Mouse (Mus musculus) lung, embryonic 15.5 days (tissue): ENCODE results near the gene Tex14. TPM values are rescaled to one million over a fixed set of nuclear protein-coding genes. Genes with fewer than 3 reads are reported as not detected.
"Not testable (repeated sequence)": the region's sequence is repeated elsewhere in the genome, so short reads cannot be mapped to it uniquely, and the experiment has no call there.

Experiments
- ATAC-seq: fragments of 200-750 bp; cut with Nextera tagmentation; 2 replicates; pipeline ENCODE4 v1.8.0; 2017; ENCODE audit warnings: moderate number of reproducible peaks, borderline replicate concordance; ENCODE audit not compliant: low FRiP score, low TSS enrichment; ENCODE audit errors: extremely low read depth
- H3K27ac ChIP-seq: fragments of 300-500 bp; sonication (generic); 2 replicates; pipeline ENCODE4 v1.5.1; 2015; ENCODE audit warnings: moderate library complexity, mild to moderate bottlenecking, inconsistent platforms
- H3K27me3 ChIP-seq: fragments of 300-500 bp; sonication (generic); 2 replicates; pipeline ENCODE4 v1.6.1; 2015; ENCODE audit warnings: inconsistent platforms
- H3K36me3 ChIP-seq: fragments of 300-500 bp; sonication (generic); 2 replicates; pipeline ENCODE4 v1.6.1; 2015; ENCODE audit warnings: inconsistent platforms
- H3K4me1 ChIP-seq: fragments of 300-500 bp; sonication (generic); 2 replicates; pipeline ENCODE4 v1.6.1; 2015; ENCODE audit warnings: inconsistent platforms
- H3K4me2 ChIP-seq: fragments of 300-500 bp; sonication (generic); 2 replicates; pipeline ENCODE4 v1.6.1; 2015; ENCODE audit warnings: inconsistent platforms, mild to moderate bottlenecking, moderate library complexity
- H3K4me3 ChIP-seq: fragments of 300-500 bp; sonication (generic); 2 replicates; pipeline ENCODE4 v1.5.1; 2015; ENCODE audit warnings: mild to moderate bottlenecking, inconsistent platforms
- H3K9ac ChIP-seq: fragments of 300-500 bp; sonication (generic); 2 replicates; pipeline ENCODE4 v1.6.1; 2015; ENCODE audit warnings: inconsistent platforms
- H3K9me3 ChIP-seq: fragments of 300-500 bp; sonication (generic); 2 replicates; pipeline ENCODE4 v1.6.1; 2016; ENCODE audit warnings: inconsistent platforms
- whole genome bisulfite sequencing: fragments of 180-500 bp; shearing (Covaris S2); methylation state at CpG from one replicate; pipeline ENCODE4 v1.1.7; 2015; 5-methylcytosine and 5-hydroxymethylcytosine counted together
- polyA plus RNA-seq: library from polyadenylated mRNA; unstranded; fragments of >200 nt; fragmentation: Nextera tagmentation; extraction: Ambion mirVana; gene quantifications from 2 replicates; pipeline ENCODE4 v1.2.1, GENCODE M21; 2015

The Tex14 gene
- polyA plus RNA-seq, 1 experiment from 2014 or later, result 0.46 TPM

- H3K36me3 ChIP-seq, result no peaks in the 10 kb centered on the region
- no peak overlapping the region for H3K4me2 ChIP-seq
- H3K4me3 ChIP-seq, result no peak overlapping the region
- peak overlapping the region; percentile 69 for H3K27ac ChIP-seq
- no peak overlapping the region for H3K9ac ChIP-seq
- peaks cover 12% of the 10 kb centered on the region for H3K4me1 ChIP-seq
- WGBS, result 0% methylated on average over 5 of the region's 5 CpGs
- no peaks in the 10 kb centered on the region for H3K27me3 ChIP-seq
- no peaks in the 10 kb centered on the region for H3K9me3 ChIP-seq
- ATAC-seq, result no peak
Measured at GRCm38 (mm10) chr11:87443373-87443883, 38.6 kb downstream of the Tex14 start.

GRCm38 (mm10) chr11:87444056-87444455 is 39.2 kb downstream of the Tex14 start:
- WGBS, result 61% methylated on average over 10 of the region's 10 CpGs
- not testable (repeated sequence) for H3K4me3 ChIP-seq, H3K9me3 ChIP-seq, H3K4me2 ChIP-seq, ATAC-seq, H3K27me3 ChIP-seq, H3K9ac ChIP-seq, H3K27ac ChIP-seq, H3K36me3 ChIP-seq
- H3K4me1 ChIP-seq, result peaks cover 12% of the 10 kb centered on the region

DNA sequence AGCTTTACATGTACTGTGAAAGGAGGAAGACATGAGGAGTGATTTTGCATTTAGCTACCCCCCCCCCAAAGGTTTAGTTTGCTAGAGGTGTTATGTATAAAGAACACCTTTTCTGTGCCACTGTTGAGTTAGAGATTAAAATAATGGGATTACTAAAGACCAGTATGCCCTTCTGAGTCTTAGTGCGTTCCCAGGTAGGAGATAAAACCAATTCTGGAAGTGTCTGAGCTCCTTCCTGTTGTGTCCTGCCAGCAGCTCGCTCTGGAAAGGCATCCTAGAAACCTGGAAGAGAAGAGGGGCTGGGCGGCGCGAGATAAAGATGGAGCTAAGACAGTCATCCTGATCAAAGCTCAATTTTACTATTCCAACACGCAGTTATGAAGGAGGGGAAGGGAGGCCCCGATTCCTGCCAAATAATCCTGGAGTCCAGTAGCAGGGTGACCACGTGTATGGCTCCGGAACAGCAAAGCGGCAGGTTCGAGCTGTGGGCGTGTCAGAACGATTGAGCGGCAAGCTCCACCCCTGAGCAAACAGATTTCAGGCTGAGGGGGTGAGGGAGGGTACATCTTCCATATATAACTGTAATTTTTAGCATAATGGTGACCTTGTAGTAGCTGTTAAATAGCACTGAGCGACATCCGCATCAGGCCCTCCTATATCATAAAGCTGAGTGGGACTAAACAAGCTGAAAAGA is 40.0 kb downstream of the Tex14 start:
- Histone ChIP-seq H3K4me3 (no peak overlapping the region), H3K4me1 (peaks cover 15% of the 10 kb centered on the region), H3K9me3 (no peaks in the 10 kb centered on the region), H3K36me3 (no peaks in the 10 kb centered on the region), H3K9ac (no peak overlapping the region), H3K27me3 (no peaks in the 10 kb centered on the region), H3K4me2 (0 out of 2 replicates have a peak overlapping the region, but pooled peaks have one; percentile 13), H3K27ac (no peak overlapping the region)
- ATAC-seq, result no peak
- WGBS, result 5% methylated on average over 16 of the region's 16 CpGs

DNA sequence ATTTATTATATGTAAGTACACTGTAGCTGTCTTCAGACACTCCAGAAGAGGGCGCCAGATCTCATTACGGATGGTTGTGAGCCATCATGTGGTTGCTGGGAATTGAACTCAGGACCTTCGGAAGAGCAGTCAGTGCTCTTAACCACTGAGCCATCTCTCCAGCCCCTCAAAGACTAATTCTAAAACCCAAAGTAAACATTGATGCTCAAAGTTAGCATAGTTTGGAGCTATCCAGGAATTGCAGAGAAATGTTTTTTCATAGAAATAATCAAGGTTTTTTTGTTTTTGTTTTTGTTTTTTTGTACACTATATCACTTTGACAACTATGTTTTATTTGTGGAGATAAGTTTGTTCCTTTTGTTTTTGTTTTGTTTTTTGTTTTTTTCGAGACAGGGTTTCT is 40.7 kb downstream of the Tex14 start:
- H3K4me3 ChIP-seq, H3K4me2 ChIP-seq, H3K27ac ChIP-seq, H3K9me3 ChIP-seq, H3K9ac ChIP-seq, H3K36me3 ChIP-seq, H3K27me3 ChIP-seq, ATAC-seq: not testable (repeated sequence)
- 50% methylated on average over 4 of the region's 4 CpGs for WGBS
- H3K4me1 ChIP-seq, result peaks cover 15% of the 10 kb centered on the region

- no peaks in the 10 kb centered on the region for H3K27me3 ChIP-seq
- no peak overlapping the region for H3K4me3 ChIP-seq
- H3K36me3 ChIP-seq, result no peaks in the 10 kb centered on the region
- WGBS, result 81% methylated on average over 3 of the region's 3 CpGs
- H3K4me1 ChIP-seq, result peaks cover 15% of the 10 kb centered on the region
- H3K9ac ChIP-seq, result no peak overlapping the region
- no peak overlapping the region for H3K27ac ChIP-seq
- ATAC-seq, result no peak
- H3K4me2 ChIP-seq, result no peak overlapping the region
- no peaks in the 10 kb centered on the region for H3K9me3 ChIP-seq
Measured at GRCm38 (mm10) chr11:87446159-87446558, 41.3 kb downstream of the Tex14 start.

DNA sequence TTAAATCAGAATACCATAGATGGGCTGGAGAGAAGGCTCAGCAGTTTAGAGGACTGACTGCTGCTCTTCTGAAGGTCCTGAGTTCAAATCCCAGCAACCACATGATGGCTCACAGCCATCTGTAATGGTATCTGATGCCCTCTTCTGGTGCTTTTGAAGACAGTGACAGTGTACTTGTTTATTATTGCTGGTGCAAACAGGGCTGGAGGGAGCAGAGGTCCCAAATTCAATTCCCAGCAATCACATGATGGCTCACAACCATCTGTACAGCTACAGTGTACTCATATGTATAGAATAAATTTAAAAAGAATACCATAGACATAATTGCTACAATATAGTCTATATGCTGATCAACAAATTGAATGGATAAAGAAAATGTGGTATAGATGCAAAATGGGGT is 42.6 kb downstream of the Tex14 start:
- Histone ChIP-seq H3K27ac (no peak overlapping the region), H3K9me3 (no peaks in the 10 kb centered on the region), H3K4me1 (peaks cover 13% of the 10 kb centered on the region), H3K9ac (no peak overlapping the region), H3K27me3 (no peaks in the 10 kb centered on the region), H3K4me3 (no peak overlapping the region), H3K36me3 (no peaks in the 10 kb centered on the region), H3K4me2 (no peak overlapping the region; the same call in 1 of the 2 replicates)
- ATAC-seq, result no peak

- Histone ChIP-seq H3K27ac (peak overlapping the region; percentile 44; the same call in 1 of the 2 replicates), H3K4me2 (peak overlapping the region; percentile 81), H3K9ac (peak overlapping the region; percentile 48), H3K4me1 (peaks cover 12% of the 10 kb centered on the region; the same call in 1 of the 2 replicates), H3K4me3 (peak overlapping the region; percentile 42)
- not testable (repeated sequence) for H3K27me3 ChIP-seq, H3K36me3 ChIP-seq, H3K9me3 ChIP-seq
- under 1% methylated on average over 33 of the region's 34 CpGs for WGBS
- ATAC-seq, result peak; percentile 95
Measured at GRCm38 (mm10) chr11:87448081-87448475, 43.2 kb downstream of the Tex14 start.

DNA sequence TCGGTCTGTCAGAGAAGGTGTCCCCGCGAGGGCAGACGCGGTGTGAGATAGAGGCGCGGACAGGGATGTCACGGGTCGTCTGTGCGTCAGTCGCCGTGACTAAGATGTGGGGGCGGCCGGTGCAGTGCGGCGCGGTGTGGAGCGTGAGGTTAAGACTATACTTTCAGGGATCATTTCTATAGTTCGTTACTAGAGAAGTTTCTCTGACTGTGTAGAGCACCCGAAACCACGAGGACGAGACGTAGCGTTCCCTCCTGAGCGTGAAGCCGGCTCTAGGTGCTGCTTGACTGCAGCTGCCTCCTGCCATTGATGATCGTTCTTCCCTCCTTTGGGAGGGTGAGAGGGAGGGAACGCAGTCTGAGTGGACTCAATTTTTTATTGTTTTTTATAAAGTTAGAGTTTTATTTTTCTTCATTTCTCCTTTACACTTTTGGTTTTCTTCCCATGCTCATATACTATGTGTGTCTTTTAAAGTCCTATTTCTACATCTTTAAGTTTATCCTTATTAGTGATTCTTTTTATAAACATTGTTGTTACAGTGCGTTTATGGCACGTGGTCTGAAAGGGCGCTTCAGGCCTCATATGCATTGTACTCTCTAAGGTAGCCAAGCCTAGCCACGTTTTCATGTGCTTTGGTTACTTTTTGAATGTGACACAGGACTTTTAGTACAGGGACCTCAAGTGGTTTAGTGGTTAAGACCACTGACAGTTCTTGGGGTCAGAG is 43.8 kb downstream of the Tex14 start:
- 1% methylated on average over 6 of the region's 32 CpGs for whole genome bisulfite sequencing
- not testable (repeated sequence) for H3K27me3 ChIP-seq, H3K4me3 ChIP-seq, H3K9me3 ChIP-seq, H3K4me2 ChIP-seq, H3K36me3 ChIP-seq, H3K9ac ChIP-seq
- peak overlapping the region; percentile 84 for H3K27ac ChIP-seq
- ATAC-seq, result peak; percentile 94
- H3K4me1 ChIP-seq, result peaks cover 17% of the 10 kb centered on the region; the same call in 1 of the 2 replicates

DNA sequence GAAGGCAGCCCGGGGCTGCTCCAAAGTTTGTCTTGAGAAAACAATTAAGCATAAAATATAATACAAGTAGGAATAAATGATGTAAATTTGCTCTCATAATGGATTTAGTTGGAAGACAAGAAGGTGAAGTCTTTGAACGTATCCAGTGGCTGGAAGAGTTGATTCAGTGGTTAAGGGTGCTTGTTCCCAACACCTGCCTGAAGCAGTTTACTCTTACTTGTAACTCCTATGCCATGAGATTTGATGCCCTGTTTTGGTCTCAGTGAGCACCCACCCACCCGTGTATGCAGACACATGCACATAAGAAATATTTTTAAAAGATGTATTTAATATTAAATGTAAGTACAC is 44.3 kb downstream of the Tex14 start:
- Histone ChIP-seq H3K27ac (peak overlapping the region; percentile 84), H3K4me2 (no peak overlapping the region; the same call in 1 of the 2 replicates), H3K36me3 (no peaks in the 10 kb centered on the region), H3K4me1 (peaks cover 17% of the 10 kb centered on the region; the same call in 1 of the 2 replicates), H3K9ac (no peak overlapping the region), H3K27me3 (no peaks in the 10 kb centered on the region), H3K9me3 (no peaks in the 10 kb centered on the region), H3K4me3 (no peak overlapping the region)
- 6% methylated on average over 3 of the region's 3 CpGs for WGBS
- ATAC-seq, result no peak

DNA sequence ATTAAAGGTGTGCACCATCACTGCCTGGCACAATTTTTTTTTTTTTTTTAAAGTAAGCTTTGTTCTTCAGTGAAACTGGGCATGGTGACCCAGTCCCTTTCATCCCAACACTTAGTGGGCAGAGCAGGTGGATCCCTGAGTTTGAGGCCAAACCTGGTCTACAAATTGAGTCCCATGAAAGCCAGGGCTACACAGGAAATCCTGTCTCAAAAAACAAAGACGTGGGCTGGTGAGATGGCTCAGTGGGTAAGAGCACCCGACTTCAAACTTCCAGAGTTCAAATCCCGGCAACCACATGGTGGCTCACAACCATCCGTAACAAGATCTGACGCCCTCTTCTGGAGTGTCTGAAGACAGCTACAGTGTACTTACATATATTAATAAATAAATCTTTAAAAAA is 45.0 kb downstream of the Tex14 start:
- ATAC-seq, H3K4me3 ChIP-seq, H3K9ac ChIP-seq, H3K4me2 ChIP-seq, H3K36me3 ChIP-seq, H3K27me3 ChIP-seq, H3K9me3 ChIP-seq: not testable (repeated sequence)
- 47% methylated on average over 5 of the region's 5 CpGs for WGBS
- Histone ChIP-seq H3K27ac (peak overlapping the region; percentile 84; the same call in 1 of the 2 replicates), H3K4me1 (peaks cover 13% of the 10 kb centered on the region; the same call in 1 of the 2 replicates)

DNA sequence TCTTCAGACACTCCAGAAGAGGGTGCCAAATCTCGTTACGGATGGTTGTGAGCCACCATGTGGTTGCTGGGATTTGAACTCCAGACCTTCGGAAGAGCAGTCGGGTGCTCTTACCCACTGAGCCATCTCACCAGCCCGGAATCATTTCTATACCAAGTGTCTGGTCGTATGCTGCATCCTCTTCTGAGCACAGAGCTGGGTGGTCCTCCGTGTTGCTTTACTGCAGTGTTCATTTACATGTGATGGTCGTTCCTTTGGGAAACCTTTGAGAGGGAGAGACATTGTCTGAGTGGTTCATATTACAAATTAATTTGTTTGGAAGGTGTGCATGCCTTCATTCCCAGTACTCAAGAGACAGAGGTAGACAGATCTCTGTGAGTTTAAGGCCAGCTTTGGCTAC is 47.9 kb downstream of the Tex14 start:
- not testable (repeated sequence) for H3K4me1 ChIP-seq, H3K9ac ChIP-seq, H3K27ac ChIP-seq, ATAC-seq, H3K27me3 ChIP-seq, H3K9me3 ChIP-seq, H3K4me3 ChIP-seq, H3K36me3 ChIP-seq
- WGBS, result 72% methylated on average over 8 of the region's 8 CpGs
- peak overlapping the region; percentile 27 for H3K4me2 ChIP-seq
